Mouse (Mus musculus) embryo, embryonic 9.5 days (tissue): ENCODE measurements around the gene Trim71.

Source experiments
- DNase-seq: peaks from one replicate; pipeline ENCODE4 v3.0.0-alpha.2; 2017; ENCODE audit errors: extremely low spot score

Gene Trim71

DNA sequence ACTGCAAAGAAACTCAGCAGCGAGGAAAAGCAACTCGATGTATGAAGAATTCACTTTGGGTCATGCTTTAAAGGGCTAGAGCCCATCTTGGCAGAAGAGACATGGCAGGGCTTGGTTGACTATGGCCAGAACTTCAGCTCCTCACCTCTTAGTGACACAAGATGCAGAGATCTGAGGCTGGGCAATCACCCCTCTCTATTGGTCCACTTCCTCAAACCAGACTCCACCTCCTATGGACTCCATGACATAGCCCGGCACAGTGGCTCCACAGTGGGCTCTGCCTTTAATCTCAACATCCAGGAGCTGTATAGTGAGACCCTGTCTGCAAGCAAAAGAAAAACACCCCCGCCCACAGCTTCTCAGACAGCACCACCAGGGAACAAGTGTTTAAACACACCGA, 79.4 kb downstream of the Trim71 start:
- no peak for DNase-seq

DNA sequence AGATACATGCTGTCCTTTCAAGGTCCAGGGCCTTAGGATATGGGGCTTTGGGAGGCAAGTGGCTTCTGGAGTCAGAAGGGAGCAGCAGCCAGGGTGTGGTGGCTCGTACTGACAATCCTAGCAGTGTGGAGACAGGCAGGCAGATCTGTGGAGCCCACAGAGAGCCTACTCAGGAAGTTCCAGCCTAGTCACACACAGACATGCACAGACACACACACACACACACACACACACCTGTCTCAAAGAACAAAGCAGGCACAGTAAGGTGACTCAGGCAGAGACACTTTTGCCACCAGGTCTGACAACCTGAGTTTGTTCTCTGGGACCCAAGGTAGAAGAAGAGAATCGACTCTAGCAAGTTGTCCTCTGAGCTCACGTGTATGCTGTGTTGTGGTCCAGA, 83.2 kb downstream of the Trim71 start:
- no peak for DNase-seq

GRCm38 (mm10) chr9:114477019-114477418, 87.2 kb downstream of the Trim71 start:
- DNase-seq, result no peak

- DNase-seq, result no peak
Observed at GRCm38 (mm10) chr9:114471892-114472291, 92.3 kb downstream of the Trim71 start.

DNA sequence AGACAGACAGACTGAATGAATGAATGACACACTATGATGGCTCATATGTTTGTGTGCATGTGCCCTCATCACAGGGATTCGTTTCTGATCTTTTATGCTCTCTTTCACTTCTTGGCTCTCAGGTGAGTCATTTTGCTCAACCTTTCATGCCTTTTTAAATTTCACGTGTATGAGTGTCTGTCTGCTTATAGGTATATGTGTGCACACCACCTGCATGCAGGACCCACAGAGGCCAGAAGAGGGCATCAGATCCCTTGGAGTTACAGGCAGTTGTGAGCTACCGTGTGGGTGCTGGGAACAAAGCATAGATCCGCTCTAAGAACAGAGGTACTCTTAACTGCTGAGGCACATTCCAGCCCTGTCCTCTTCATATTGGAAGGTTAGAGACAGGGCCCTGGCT, 95.5 kb downstream of the Trim71 start:
- DNase-seq, result no peak

DNA sequence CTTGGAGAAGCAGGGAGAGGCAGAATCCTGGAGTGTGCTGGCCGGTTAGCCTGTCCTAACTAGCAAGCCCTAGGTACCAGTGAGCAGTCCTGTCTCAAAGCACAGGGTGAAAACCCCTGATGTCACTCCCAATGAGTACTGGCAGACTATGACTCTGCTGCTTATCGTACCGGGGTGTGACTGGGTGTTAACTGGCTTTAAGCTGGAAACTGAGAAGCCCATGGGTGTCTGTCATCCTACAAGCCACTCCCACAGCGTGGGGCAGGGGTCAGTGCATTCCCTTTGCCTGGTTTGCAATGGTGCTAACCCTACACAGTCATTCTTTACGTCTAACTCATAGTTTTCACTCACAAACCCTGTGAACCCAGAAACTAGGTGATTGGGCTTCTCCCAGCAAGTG, 96.0 kb downstream of the Trim71 start:
- DNase-seq, result no peak

DNA sequence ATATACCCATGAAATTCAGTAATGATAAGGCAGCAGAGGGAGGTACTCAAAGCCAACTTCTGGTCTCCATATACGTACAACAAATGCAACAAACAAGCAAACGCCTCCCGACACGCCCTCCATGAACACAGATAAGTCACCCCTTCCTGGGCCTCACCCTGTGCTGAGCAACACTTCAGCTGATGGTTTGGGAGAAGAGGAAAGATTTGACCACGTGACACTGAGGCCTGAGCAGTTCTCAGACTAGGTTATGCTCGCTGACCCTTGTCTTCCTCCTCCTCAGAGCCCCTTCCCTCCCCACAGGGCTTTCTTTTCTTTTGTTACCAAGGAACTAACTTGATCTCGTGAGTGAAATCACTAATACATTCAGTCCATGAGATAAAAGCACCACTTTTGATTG, 97.3 kb downstream of the Trim71 start:
- DNase-seq, result no peak

- DNase-seq, result no peak
Observed at GRCm38 (mm10) chr9:114465442-114465841, 98.7 kb downstream of the Trim71 start.

DNA sequence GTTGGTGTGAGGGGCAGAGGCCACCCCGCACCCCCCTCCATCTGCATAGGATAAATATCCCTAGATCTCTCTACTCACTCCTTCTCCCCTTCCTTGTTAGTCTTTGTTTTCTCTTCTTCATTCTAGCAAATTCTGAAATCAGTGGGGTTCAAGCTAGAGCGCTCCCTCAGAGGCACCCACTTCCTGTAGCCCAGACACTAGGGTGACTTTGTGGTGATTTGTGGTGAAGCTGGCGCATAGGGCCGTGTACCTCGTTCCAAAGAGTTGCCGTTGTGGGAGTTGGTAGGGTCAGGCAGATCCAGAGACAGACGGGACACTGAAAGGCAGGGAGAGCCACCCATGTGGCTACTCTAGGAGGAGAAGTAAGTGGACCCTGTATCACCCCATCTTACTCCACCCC, 101.6 kb downstream of the Trim71 start:
- no peak for DNase-seq

DNA sequence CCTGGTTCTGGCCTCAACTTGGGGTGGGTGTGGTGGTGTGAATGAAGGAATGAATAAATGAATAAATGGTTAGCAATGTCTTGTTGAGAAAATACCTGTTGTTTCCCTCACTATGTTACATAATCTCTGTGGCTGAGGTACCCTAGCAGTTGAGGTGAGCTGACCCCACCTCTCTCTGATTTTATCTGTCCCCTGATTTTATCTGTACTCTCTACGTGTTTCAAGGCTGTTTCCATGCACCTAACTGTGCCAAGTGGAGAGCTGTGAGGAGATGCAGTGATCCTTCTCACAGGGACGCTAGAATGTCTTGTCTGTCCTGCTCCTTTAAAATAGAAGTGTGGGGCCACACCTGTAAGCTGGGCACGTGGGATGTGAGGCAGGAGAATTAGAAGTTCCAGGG, 105.7 kb downstream of the Trim71 start:
- DNase-seq, result no peak
